Mouse (Mus musculus): ENCODE results near the gene Psma1.

- TF ChIP-seq CTCF (IDR thresholded peaks at IDR 0.05; ENCODE audit: control insufficient read depth, insufficient read depth, insufficient replicate concordance, low read depth, low read length) (no peak), POLR2A (IDR thresholded peaks at IDR 0.05; ENCODE audit: control insufficient read depth, low read depth, low read length) (no peak)
These were observed 7.5 kb downstream of the Psma1 start for GRCm38 (mm10) chr7:114268446-114268845.

Measured in testis, adult 2 months (tissue).